Mouse (Mus musculus): ENCODE data around the gene Ddx56. TPM values are rescaled to one million over a fixed set of nuclear protein-coding genes. Genes with fewer than 3 reads are reported as not detected.
A peak's percentile ranks its signal among the peaks of the same experiment; 100 is the strongest.
"Not testable (repeated sequence)": the region's sequence is repeated elsewhere in the genome, so short reads cannot be mapped to it uniquely, and the experiment has no call there.

Ddx56 gene
- total RNA-seq, 1 experiment from 2014 or later: 50.1 TPM

- DNase-seq: peak; percentile 82
Observed at GRCm38 (mm10) chr11:6261434-6262082, 6.0 kb downstream of the Ddx56 start.

GRCm38 (mm10) chr11:6259413-6259812 is 8.2 kb downstream of the Ddx56 start:
- no peak for DNase-seq

DNA sequence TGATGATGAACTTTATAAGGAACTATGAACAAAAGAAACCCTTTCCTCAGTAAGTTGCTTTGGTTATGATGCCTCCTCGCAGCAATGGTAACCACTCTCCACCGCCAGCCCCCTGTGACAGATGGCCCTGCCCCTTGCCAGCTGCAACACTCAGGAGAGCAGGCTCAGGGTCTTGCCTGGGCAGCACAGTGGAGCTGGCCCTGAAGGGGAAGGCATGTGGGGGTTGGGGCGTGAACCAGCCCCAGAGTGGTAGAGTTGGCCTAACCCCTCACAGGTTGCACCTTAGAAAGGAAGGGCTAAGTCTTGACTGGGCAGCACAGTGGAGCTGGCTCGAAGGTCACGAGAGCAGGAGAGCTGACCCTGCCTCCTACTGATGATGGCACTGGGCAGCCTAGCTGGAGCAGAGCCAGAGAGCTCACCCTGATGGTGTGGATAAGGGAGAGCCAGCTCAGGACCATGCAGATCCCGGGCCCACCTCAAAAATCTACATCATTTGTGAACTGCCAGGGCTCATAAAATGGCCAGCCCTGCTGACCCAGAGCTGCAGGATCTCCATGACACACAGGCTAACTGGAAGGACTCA is 11.0 kb downstream of the Ddx56 start:
- peak; percentile 58 for DNase-seq

GRCm38 (mm10) chr11:6254602-6255001 is 13.0 kb downstream of the Ddx56 start:
- not testable (repeated sequence) for DNase-seq

- no peak for DNase-seq
Observed at GRCm38 (mm10) chr11:6252824-6253223, 14.7 kb downstream of the Ddx56 start.

- no peak for DNase-seq
Observed at GRCm38 (mm10) chr11:6252248-6252647, 15.3 kb downstream of the Ddx56 start.

- DNase-seq: no peak
Observed at GRCm38 (mm10) chr11:6244707-6245106, 22.9 kb downstream of the Ddx56 start.

GRCm38 (mm10) chr11:6233025-6233424 is 34.5 kb downstream of the Ddx56 start:
- DNase-seq: no peak

DNA sequence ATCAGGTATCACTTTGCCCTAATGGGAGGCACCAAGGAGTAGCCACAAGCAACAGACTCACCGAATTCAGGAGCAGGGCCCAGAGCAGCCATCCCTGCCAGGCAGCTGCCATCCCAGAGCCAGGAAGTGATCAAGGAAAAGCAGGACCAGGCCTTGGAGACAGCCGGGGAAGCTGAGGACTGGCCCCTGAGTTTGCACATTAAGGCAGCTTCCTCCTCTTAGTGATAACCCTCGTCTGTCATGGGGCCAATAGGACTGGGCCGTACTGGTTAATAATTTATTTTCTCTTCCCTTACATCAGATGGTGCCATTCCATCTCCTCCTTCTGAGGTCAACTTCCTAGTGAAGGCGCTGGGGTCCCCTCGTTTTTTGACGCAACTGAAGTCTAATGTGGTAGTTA is 37.6 kb downstream of the Ddx56 start, which contains the start of gene Npc1l1:
Gene Npc1l1 (minus strand): TSS at position 132 of the 400 bp plus-strand sequence.
- no peak for DNase-seq

GRCm38 (mm10) chr11:6224541-6225229 is 42.9 kb downstream of the Ddx56 start:
- DNase-seq: no peak

DNA sequence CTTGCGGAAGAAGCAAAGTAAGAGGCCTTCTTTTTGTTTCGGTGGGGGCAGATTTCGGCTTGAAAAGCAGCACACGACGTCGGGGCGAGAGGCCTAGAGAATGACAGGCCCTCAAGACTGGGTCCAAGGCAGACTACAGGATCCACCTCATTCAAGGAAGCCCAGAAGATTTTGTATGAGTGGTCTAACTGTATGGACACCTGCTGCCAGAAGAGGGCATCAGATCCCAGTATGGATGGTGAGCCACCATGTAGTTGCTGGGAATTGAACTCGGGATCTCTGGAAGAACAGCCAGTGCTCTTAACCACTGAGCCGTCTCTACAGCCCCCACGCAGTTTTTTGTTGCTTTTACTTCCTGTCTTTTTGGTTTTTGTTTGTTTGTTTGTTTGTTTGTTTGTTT is 45.4 kb downstream of the Ddx56 start:
- no peak for DNase-seq

DNA sequence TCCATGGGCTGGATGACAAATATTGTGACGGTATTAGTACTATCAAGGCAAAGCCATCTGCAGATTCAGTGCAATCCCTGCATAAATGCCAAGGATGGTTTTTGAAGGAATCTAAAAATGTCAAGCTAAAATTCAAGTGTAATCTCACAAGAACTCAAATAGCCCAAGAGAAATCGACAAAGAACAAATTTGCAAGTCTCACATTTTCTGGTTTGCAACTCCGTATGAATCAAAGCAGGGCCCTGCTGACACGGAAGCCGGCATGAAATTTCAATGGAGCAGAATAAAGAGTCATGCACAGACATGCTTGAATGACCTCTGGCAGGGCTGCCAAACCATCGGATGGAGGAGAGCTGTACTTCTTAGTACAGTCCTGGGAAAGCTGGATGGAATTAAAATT is 47.6 kb downstream of the Ddx56 start:
- no peak for DNase-seq

DNA sequence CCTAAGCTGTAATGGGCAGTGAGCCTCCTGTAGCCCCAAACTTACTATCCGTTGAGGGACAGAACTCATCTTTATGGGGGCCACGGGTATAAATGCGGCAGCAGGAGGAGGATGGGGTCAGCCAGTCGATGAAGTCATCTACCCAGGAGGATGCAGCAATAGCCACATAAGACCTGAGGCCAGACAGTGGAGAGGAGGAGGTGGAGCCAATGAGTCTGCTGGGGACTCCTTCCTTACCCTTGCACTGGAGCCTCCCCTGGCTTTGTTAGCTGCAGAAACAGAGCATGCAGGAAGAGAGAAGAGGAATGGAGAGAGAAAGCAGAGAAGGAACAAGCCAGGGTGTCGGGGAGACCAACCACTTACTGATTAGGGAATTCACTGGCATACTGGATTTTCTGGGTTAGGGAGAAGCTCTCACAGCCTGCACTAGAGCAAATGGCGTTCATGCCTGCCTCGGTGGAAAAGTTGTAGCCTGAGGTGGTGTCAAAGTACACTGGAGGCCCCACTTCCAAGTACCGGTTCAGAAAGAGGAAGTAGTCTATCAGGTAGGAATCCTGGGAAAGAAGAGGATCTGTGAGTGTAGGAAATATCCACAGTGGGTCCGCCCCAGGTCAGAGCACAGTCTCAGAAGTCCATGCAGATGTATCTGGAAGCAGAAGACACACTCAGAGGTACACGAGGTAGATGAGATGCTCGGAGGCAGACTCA is 49.2 kb downstream of the Ddx56 start:
- no peak for DNase-seq

DNA sequence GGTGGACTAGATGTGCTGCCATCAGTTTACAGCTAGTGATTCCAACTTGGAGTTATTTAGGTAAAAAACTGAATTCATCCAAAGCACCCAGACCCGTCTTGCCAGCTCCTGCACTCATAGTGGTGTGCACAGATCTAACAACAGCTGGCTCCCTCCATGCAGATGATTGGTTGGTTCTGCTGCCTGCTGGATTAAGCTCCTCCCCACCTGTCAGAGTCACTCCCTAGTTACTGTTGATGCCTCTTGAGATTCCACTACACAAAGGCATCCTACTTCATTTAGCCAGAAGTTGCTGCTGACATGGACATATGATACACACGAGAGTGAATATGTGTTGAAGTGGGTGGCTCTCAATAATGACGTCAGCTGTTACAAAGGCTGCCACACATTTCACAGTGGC is 50.7 kb downstream of the Ddx56 start:
- no peak for DNase-seq

Other genes with a start within 250 kb of the Ddx56 start
- gene Camk2b, start 201.4 kb downstream of the Ddx56 start, total RNA-seq (2021): 14.8 and 16.8 TPM in 2 replicates
- gene A730071L15Rik, start 67.7 kb downstream of the Ddx56 start, total RNA-seq (2021): not detected in 2 replicates
- gene Nudcd3, start 67.4 kb downstream of the Ddx56 start, total RNA-seq (2021): 46.6 and 49.7 TPM in 2 replicates
- gene Npc1l1, start 37.6 kb downstream of the Ddx56 start, total RNA-seq (2021): not detected in 2 replicates
- 87.9 and 88.6 TPM in 2 replicates for gene Tmed4, start 7.1 kb upstream of the Ddx56 start, total RNA-seq (2021)
- gene Ogdh, start 23.9 kb upstream of the Ddx56 start, total RNA-seq (2021): 914 and 944 TPM in 2 replicates
- gene Zmiz2, start 121.3 kb upstream of the Ddx56 start, total RNA-seq (2021): 44.7 and 51.3 TPM in 2 replicates
- 1,829 and 1,894 TPM in 2 replicates for gene Ppia, start 147.7 kb upstream of the Ddx56 start, total RNA-seq (2021)
- 84.2 and 99.3 TPM in 2 replicates for gene H2afv, start 176.7 kb upstream of the Ddx56 start, total RNA-seq (2021)
- gene Purb, start 208.1 kb upstream of the Ddx56 start, total RNA-seq (2021): 73.6 and 75.8 TPM in 2 replicates